Mouse (Mus musculus): ENCODE data around the gene Lrrc26.
A peak's percentile ranks its signal among the peaks of the same experiment; 100 is the strongest.
"Not testable (repeated sequence)": the region's sequence is repeated elsewhere in the genome, so short reads cannot be mapped to it uniquely, and the experiment has no call there.

Gene Lrrc26

DNA sequence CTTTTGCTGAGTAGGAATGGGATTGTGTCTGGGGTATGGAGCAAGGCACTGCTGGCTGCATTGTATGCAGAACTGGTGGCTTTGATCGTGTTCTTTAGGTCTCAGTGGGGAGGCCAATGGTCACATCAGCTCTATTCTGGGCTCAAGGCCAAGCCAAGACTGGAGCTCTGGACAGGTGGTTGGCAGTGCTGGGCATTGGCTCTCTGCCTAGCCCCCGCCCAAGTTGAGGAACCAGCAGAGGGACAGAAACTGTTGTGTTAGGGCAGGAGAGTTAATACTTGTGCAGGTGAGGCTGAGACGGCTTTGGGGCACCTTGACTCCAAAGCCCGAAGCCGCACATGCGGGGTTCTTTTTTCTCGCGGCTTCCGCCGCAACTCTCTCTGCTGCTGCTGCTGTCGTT is at the start of gene Lrrc26:
Gene Lrrc26 (plus strand): TSS at position 265 of the 400 bp plus-strand sequence.
- no peak for DNase-seq

DNA sequence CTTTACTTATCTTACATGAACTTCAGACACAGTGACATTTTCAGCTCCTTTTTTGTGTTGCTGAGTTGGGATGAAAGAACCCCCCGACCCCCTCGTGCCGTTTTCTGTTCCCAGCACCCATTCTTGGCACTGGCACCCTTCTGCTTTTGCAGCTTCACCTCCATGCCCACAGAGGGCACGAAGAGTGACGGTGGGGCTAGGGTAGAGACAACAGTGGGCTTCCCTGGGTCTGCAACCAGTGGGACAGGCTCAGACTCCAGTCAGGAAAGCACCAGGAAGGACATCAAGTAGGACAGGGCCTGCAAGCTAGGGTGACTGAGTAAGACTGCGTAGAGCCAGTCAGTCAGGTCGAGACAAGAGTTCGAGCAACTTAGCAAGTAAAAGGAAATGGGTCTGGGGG is 49.4 kb upstream of the Lrrc26 start:
- DNase-seq = no peak

DNA sequence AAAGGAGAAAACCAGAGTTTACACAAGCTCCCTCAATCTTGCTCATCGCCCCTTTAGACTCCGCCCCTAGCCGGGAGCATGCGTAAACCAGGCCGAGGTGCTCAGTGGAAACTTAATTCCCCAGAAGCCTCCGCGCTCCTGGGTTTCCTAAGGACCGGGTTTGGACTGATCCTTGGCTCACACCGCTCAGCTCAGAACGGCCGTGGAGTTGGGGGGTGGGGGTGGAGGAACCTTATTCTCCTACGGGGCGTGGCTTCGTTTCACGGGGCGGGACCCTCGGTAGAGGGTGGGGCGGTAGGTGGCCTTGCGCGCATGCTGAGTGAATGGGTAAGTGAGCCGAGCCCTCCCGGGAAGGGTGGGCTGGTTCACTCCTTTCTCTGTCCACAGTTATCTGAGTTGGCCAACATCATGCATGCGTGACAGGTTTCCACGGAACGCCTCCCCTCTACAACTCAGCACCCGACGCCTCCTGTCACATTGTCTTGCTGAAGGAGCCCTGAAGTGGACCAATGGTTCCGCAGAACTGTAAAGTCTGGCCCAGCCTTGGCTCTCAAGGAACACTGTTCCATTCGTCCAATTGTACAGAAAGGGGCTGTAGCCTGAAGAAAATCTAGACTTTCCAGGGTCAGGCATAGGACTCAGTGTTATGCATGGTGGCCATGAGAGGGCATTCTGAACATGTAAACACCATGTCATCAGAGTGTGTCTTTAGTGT is 48.8 kb upstream of the Lrrc26 start:
- DNase-seq = peak; percentile 43

DNA sequence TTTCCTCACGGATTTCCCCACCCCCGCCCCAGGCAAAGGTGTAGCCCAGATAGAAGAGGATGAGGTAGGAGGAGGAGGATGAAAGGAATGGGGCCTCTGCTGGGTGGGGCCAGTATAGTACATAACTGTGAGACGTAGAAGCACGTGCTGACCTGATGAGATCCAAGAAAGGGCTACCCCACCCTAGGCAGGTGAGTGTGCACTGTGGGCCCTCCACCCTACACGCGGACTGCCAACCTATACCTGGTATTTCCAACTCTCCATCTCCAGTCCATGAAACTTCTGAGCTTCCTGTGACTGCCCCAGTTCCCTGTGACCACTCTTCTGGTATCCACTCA is 48.3 kb upstream of the Lrrc26 start:
- no peak for DNase-seq

DNA sequence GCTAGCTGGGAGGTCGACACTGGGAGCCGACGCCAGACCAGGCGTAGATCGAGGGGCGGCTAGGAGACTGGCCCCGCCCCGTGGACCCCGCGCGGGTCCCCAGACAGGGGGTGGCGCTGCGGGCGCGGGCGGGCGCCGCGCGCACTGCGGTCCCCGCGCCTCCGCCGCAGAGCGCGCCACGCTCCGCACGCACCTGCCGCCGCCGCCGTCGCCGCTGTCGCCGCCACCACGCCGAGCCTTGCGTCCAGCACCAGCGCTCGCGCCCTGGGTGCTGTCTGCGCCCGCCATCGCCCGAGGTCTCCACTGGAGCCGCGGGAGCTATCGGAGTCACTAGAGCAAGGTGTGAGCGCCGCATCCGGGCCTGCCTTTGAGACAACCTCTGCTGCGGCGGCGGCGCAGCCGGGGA is 47.6 kb upstream of the Lrrc26 start, which contains the start of the genes Rnf208 and Cysrt1:
Gene Rnf208 (plus strand): TSS at position 155 of the 406 bp plus-strand sequence.
Gene Cysrt1 (minus strand): TSS at position 352 of the 406 bp plus-strand sequence.
- peak; percentile 33 for DNase-seq

DNA sequence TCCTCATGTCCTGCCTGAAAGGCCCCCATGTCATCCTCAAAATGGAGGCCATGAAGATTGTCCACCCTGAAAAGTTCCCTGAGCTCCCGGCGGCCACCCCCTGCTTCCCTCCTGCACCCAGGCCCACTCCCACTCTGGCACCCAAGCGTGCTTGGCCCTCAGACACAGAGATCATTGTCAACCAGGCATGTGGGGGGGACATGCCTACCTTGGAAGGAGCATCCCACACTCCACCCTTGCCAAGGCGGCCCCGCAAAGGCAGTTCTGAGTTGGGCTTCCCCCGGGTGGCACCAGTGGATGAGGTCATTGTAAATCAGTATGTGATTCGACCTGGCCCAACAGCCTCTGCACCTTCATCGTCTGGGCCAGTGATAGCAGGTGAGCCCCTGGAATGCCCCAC is 46.4 kb upstream of the Lrrc26 start:
- no peak for DNase-seq

DNA sequence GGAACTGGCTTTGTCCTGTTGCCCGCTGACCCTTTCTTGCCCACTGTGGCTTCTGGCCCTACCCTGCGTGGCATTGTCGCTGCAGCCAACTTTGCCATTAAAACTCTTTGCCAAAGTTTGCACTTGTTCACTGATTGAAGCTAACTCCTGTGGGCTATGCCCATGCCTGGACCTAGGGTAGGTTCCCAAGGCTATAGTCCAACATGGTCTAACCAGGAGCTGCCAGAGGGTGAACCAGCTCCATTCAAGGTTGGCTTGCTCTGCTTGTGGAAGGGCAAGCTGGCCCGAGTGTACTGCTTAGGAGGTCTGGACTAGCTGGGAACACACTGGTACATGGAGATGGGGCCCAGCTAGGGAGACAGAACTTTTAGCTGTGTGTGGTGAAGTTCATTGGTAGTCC is 45.6 kb upstream of the Lrrc26 start:
- no peak for DNase-seq

DNA sequence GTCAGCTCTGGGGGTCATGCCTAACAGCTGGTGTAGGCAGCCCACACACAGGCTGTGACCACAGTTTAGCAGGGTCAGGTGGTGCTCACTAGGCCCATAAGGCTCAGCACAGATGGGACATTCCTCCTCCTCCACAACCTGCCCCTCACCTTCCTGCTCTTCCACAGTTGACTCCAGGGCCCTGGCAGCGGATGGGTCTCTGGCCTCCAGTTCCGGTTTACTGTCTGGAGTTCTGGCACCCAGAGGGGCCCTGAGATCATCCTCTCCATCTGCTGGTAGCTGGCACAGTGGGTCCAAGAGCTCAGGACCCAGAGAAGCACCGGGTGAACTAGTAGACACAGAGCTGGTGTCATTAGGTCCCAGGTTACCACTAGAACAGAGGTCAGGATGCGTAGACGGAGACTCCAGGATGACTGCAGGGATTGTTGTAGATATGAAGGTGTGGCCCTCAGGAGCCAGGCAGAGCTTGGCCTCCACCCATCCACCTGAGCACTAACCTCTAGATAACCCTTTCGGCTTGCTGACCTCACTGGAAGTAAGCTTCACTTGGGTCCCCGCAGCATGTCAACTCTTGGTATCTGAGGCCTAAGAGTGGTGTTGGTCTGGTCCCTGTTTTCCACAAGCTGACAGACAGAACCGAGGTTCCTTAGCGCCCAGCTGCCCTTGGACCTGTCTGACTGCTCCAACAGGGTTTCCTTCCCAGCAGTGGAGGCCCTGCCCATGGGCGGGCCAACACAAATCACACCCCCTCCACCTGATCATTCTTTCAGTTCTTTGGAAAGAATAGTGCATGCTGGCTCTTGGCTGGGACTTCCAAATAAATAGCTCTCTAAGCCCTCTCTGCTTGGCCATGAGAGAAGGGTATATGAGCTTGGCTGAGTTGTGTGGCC is 43.3 kb upstream of the Lrrc26 start, which contains the start of gene AL732309.1:
Gene AL732309.1 (minus strand): TSS at position 681 of the 890 bp plus-strand sequence.
- DNase-seq = no peak

DNA sequence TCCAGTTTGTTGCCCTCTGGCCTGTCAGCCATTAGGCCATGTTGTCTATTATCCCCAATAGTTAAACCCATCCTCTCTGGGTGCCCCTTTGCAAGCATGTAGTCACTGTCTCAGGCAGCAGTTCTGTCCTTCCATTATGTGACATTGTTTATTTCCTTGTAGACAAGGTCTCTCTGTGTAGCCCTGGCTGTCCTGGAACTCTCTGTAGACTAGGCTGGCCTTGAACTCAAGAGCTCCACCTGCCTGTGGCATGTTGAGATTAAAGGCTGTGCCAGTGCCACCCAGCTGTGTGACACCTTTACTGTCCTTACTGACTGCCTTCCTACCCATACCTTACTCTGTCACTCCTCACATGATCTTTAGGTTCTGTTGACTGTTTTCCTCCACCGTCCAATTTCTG is 37.4 kb upstream of the Lrrc26 start:
- DNase-seq = peak; percentile 45

DNA sequence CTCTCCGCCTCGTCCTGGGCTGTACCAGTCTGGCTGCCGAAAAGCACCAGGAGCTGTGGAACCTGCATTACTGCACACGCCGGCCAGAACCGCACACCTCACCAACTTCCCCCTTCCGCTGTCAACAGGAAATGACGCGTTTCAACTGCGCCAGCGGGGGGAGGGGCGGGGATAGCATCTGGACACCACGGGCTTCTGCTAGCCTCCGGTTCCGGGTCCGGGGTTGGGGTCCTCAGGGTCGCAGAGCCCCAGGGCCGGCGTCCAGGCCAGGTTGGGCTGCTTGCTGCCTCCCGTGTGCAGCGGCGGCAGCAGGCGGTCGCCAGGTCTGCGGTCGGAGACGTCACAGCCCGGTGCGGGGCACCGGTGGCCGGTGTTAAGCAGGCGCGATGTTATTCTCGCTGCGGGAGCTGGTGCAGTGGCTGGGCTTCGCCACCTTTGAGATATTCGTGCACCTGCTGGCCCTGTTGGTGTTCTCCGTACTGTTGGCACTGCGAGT is 34.4 kb upstream of the Lrrc26 start, which contains the start of gene Tmem203:
Gene Tmem203 (plus strand): TSS at position 156 of the 496 bp plus-strand sequence.
- peak; percentile 87 for DNase-seq

DNA sequence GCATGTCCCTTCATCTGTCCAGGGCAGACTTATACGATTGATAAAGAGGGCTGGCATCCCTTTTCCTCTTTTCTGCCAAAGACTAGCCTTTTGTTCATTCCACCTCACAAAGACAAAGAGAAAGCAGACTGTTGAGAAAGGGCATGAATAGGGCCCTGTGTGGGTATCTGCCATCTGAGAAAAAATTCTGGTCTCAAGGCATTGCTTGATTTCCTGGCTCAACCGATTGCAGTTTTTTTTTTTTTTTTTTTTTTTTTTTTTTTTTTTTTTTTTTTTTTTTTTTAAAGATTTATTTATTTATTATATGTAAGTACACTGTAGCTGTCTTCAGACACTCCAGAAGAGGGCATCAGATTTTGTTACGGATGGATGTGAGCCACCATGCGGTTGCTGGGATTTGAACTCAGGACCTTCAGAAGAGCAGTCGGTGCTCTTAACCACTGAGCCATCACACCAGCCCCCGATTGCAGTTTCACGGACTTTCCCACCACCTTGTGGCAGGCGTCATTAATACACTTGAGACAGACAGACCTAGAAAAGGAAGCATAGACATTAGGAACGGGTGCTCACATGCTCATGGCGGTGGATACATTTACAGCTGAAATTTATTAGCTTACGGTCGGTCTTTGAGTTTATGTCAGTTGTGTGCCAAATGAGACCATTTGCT is 33.1 kb upstream of the Lrrc26 start:
- DNase-seq = peak; percentile 73

DNA sequence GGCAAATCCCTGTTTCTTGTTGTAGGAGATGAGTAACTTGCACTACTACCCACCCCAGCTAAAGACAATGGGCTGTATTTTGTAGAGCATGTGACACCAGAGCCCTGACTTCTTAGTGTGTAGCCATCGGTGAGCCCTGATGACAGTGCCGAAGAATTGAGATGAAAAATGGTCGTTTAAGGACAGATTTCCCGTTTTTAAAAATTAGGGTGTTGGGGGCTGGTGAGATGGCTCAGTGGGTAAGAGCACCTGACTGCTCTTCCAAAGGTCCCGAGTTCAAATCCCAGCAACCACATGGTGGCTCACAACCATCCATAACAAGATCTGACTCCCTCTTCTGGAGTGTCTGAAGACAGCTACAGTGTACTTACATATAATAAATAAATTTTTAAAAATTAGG is 32.5 kb upstream of the Lrrc26 start:
- DNase-seq = not testable (repeated sequence)

DNA sequence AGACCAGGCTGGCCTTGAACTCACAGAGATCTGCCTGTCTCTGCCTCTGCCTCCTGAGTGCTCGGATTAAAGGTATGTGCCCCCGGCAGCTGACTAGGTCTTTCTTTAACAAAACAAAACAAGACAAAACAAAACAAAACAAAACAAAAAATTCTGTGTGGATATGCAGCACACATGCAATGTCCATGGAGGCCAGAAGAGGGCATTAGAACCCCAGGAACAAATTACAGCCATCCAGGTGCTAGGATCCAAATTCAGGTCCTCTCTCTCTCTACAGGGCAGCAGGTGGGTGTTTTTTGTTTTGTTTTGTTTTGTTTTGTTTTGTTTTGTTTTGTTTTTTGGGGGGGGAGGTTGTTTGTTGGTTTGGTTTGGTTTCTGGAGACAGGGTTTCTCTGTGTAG is 30.8 kb upstream of the Lrrc26 start:
- peak; percentile 25 for DNase-seq

DNA sequence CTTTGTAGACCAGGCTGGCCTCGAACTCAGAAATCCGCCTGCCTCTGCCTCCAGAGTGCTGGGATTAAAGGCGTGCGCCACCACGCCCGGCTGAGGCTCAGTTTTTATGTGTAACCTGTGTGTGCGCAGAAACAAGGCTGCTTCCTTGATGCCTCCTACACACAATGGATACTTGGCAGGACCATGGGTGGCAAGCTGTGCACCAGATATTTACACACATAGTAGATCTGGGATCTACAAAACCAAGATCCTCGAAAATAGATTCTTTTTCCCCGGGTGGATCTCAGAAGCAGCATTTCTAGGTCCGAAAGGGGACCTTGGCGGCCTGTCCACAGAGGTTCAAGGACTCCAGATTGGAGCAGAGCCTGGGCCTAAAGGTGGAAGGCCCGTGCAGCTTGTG is 27.8 kb upstream of the Lrrc26 start:
- DNase-seq = no peak

DNA sequence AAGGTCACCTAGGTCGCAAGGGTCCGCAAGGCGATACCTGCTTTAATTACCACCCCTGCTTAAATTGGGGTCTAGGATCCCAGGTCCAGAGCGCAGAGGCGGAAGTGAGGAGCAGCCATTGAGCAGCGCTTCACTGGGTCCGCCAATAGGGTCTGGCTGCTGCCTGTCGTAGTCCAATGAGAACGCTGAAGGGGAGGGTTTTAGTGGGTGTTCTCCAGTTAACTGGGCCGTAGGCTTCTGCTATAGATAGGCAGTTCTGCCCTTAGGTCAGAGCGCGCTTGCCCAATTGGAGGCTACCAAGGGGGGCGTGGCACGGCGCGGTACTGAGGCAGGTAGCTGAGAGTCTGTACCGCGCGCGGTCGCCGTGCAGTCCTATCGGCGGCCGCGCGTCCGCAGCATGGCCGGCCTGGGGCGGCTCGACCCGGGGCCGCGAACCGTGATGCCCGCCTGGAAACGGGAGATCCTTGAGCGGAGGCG is 27.4 kb upstream of the Lrrc26 start, which contains the start of gene Tprn:
Gene Tprn (plus strand): TSS at position 328 of the 477 bp plus-strand sequence.
- DNase-seq = peak; percentile 94

DNA sequence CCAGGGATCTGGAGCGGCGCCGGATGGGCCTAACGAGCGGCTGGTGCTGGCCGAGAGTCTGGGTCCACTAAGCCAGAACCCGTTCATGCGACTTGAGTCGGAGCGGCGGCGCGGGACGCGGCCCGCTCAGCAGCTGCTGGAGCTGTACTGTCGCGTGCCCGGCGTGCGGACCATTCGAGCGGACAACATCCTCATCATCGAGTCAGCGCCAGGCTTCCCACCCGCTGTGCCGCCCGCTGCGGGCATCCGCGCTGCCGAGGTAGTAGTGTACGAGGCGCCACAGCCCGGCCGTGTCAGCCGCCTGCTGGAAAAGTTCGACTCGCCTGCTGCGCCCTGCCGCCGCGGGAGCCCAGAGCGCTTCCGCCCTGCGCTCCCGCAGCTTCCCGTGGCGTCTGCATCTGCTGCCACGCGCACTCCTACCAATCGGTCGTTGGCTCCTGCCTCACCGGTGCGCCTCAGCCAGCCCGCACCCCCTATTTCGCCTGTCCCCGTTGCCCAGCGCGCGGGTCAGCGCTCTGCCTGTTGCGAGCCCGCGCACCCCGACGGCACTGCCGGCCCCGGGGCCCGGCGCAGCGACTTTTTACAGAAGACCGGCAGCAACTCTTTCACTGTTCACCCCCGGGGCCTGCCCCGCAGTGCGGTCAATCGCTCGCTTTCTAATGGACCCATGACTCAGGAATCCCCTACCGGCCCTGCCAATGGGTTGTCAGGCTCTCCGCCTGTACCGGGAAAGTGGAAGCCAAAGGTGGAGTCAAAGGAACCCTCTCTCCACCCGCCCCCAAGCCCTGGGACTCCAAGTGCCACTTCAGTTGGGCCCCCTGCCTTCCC is 26.7 kb upstream of the Lrrc26 start:
- DNase-seq = peak; percentile 61

DNA sequence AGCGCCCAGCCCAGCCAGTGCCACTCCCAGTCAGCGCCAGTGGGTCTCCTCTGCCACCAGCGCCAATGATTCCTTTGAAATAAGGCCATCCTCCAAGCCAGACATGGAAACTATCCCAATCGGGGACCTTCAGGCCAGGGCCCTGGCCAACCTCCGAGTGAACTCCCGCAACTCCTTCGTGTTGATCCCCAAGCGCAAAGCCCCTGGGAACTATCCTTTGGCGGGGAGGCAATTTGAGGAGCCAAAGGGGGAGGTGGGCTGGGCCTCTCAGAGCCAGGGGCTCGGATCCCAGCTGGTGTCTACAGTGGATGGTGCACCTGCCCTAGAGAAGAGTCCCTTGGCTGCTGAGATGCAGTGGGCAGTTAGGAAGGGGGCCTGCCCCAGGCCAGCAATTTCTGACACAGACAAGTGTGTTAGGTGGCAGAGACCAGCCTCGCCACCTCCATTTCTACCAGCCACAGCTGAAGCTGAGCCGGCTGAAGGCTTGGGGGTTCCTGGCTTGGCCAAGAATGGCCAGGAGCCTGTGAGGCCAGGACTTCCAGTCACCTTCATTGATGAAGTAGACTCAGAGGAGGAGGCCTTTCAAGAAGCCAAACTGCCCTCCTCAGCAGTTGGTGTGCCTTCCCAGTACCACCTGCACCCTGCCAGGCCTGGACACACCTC is 26.0 kb upstream of the Lrrc26 start:
- DNase-seq = no peak

DNA sequence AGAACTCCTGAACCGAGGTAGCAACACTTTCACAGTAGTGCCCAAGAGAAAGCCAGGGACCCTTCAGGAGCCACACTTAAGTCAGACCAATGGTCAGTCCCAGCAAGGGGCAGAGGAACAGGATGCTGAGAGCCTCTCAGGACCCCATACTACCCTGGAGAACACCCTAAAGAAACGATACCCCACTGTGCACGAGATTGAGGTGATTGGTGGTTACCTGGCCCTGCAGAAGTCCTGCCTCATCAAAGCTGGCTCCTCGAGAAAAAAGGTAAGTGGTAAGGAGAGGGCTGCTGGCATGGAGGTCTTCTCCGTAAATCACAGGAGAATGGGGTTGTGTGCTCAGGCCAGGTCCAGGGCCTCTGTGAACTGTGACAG is 25.4 kb upstream of the Lrrc26 start:
- DNase-seq = no peak

DNA sequence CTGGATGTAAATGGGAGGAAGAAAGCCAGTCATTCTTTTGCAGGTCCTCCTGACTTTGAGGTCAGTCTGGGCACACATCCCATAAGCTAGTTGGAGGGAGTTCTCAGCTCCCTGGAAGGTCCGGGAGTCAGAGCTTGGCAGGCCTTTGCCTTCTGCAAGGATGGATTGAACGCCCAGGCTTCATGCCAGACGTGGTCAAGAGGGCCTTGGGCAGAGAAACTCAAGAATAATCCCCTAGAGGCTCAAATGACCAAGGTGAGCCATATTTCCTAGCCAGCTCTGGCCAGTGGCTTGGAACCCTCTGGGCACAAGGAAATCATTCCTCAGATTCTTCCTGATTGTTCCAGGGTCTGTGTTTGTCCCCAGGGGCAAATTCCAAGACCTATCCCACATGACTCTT is 24.9 kb upstream of the Lrrc26 start:
- DNase-seq = no peak

DNA sequence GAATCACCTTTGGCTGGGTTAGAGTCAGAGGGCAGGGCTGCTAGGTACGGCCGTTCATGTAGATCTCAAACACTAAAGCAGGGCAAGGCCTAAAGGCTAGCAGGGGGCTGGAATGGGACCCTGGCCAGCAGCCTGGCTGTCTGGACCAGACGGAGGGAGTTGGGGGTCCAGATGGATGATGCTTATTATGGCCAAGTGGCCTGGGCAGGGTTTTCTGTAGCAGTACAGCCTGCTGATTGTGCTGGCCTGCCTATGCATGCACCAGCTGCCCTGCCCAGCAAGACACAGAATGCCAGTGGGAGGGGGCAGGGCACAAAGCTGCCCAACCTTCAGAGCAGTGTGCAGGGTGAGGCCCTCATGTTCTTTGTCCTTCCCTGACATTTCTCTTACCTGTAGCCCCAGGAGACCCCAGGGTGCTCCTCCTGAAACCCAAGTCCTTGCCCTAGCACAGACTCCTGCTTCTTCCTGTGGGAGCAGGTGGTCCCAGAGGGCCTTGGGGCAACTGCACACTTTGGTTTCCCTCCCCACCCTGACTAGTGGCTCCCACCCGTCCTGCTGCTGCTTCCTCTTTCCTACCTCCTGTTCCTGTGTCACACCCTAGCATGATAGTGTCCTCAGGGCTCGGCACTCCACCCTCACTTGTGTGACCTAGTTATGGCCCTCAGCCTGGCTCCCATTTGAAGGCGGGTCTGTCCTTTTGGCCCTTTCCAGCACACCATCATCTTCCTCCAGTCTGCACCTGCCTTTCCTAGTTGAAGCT is 23.6 kb upstream of the Lrrc26 start:
- no peak for DNase-seq

DNA sequence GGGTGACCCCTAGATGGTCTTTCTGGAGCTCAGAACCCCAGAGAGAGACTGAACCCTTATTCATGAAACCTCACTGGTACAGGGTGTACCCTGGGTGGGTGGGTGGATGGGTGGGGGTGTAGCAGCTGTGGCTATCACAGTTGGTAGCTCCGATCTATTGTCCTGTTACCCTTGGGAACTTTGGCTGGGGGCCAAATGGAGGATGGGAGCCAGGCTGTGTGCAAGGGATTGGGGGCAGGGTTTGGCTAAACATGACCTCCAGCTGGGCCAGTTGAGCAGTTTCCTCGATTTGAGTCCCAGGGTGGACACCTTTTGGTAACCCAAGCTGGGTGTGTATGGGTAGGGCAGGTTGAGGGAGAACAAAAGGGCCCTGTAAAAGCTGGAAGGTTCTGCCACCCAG is 23.0 kb upstream of the Lrrc26 start:
- DNase-seq = no peak
